Mouse (Mus musculus) myocyte (in vitro differentiated cells): ENCODE measurements around the gene Galnt3.

Experiments
- CEBPB ChIP-seq: IDR thresholded peaks from 2 replicates; pipeline ENCODE4 v1.6.1; 2011; ENCODE audit warnings: mild to moderate bottlenecking, moderate library complexity; ENCODE audit not compliant: poor library complexity, insufficient read depth, severe bottlenecking
- E2F4 ChIP-seq: IDR thresholded peaks from one replicate; pipeline ENCODE4 v1.6.1; 2011; ENCODE audit warnings: mild to moderate bottlenecking, control low read depth, moderate library complexity; ENCODE audit not compliant: insufficient read depth
- MAX ChIP-seq: IDR thresholded peaks from one replicate; pipeline ENCODE4 v1.6.1; 2011; ENCODE audit warnings: low read depth, mild to moderate bottlenecking, control low read depth
- MYOG ChIP-seq, 3 experiments: IDR thresholded peaks; one replicate each; pipeline ENCODE4 v1.6.1; 2011; ENCODE audit warnings: control low read depth in 2 of 3, low read depth in 2 of 3, mild to moderate bottlenecking in 2 of 3; ENCODE audit not compliant: insufficient read length in 2 of 3, control insufficient read depth in 1 of 3, insufficient read depth in 1 of 3
- POLR2A ChIP-seq: IDR thresholded peaks from one replicate; pipeline ENCODE4 v1.6.1; 2011; ENCODE audit warnings: low read depth, mild to moderate bottlenecking, control low read depth, moderate library complexity; ENCODE audit not compliant: insufficient read length
- POLR2AphosphoS2 ChIP-seq: IDR thresholded peaks from one replicate; pipeline ENCODE4 v1.6.1; 2011; ENCODE audit warnings: low read depth, control low read depth; ENCODE audit not compliant: insufficient read length
- USF1 ChIP-seq: IDR thresholded peaks from one replicate; pipeline ENCODE4 v1.6.1; 2011; ENCODE audit warnings: low read depth, mild to moderate bottlenecking, control low read depth, moderate library complexity

DNA sequence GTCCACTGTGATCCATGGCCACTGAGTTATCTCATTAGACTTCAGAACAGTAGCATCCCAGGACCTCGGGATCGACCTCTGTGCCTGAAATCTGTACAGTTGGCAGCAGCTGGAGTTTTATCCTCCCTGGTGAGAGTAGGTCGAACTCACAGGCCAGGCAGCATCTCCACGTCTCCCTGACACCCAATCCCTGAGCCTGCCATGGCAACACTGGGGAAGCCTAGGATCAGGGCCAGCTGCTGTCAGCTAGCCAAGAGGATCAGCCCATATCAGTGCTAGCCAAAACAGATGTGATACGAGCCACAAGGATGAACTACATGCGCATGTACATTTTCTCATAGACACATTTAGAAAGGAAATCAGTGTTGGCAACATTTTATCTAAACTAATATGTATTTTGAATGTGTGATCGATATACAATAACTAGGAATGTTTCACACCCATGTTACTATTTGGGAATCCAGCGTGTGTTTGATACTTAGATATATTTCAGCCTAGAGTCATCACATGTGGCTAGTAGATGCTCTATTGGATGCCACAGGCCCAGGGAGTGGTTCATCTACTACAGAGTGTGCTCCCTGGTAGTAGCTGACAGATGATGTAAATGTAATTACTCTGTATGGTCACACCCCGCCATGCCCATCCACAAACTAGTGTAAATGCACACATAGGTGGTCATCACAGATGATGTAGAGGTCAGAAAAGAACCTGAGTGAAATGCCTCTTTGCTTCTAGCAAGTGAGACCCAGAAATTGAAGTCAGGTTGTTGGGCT is 89.7 kb downstream of the Galnt3 start:
- TF ChIP-seq MAX (no peak), POLR2AphosphoS2 (no peak), E2F4 (no peak), POLR2A (no peak), CEBPB (no peak), USF1 (no peak), MYOG (IDR thresholded peaks at IDR 0.05; ENCODE audit: control insufficient read depth in 1 of 3, insufficient read depth in 1 of 3, insufficient read length in 2 of 3, low read depth in 2 of 3) (no peak)
